Mouse (Mus musculus): Measurements from ENCODE around the gene Pde9a.

The Pde9a gene

DNA sequence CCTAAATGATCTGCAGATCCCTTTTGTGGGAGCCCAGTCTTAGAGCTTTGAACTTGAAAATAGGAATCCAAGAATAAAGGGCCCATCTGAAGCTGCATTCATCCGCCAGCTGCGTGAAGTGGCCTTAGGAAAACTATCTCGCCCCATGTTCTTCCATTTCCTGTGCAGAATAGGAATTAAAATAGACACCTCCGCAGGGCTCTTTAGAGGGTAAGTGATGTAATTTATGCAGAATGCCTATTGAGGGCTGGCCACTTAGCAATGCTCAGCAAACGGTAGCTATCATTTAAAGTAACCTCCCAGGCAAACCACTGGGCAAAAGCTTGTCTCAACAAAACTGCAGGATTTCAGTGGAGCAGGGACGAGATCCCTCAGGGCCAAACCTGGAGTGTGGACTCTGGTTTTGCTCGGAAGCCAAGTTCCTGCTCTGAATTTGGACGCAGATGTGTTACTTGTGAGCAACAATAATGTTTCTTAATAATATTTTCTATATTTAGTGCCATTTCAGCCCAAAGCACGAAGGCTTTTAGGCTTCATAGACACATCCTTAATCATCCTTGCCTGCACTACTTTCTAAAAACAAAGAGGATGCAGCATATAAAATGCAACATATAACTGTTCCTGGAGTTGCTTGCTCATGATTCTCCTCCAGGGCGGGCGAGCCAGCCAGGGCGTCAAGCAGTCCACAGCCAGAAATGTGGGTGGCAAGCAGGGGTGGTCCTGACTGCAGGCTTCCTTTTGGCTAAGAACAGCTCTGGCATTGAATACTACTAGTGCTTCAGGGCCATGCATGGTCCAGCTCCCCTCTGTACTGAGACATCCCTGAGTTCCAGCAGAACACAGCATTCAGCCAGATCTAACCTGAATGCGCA, 40.1 kb downstream of the Pde9a start:
- DNase-seq (ENCODE audit: extremely low read depth, low read depth, low spot score) = no peak

DNA sequence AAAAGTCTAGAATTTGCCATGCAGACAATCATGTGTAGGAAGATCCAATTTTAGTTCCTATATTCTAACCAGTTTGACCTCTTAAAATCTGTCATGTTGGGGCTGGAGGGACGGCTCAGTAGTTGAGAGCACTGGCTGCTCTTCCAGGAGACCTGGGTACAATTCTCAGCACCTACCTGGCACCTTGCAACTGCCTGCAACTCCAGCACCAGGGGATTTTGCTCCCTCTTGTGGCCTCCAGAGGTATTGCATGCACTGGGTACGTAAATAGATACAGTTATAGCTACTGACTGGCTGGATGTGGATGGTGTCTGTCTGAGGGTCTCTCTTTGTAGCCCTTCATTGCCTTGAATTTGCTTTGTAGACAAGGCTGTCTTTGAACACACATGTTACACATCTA, 43.4 kb downstream of the Pde9a start:
- no peak for DNase-seq (ENCODE audit: extremely low read depth, low read depth, low spot score)

DNA sequence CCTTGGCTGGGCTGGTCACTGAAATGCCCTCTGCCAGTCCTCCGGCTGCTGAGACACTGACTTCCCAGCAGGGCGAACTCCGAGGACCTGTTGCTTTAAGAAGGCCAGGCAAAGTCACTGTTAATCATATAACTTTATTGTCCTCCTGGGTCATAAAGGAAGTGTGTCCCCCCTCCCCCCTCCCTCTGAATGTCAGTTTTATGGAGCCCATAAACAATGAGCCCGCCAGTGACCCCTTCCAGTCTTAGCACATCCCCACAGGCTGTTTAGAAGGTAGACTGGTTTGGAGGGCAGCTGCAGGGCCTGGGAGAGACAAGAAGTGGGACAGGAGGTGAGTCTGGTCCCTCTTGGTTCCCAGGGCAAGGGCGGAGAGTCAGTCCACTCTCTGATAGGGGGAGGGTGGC, 46.9 kb downstream of the Pde9a start:
- DNase-seq (ENCODE audit: extremely low read depth, low read depth, low spot score) = no peak

DNA sequence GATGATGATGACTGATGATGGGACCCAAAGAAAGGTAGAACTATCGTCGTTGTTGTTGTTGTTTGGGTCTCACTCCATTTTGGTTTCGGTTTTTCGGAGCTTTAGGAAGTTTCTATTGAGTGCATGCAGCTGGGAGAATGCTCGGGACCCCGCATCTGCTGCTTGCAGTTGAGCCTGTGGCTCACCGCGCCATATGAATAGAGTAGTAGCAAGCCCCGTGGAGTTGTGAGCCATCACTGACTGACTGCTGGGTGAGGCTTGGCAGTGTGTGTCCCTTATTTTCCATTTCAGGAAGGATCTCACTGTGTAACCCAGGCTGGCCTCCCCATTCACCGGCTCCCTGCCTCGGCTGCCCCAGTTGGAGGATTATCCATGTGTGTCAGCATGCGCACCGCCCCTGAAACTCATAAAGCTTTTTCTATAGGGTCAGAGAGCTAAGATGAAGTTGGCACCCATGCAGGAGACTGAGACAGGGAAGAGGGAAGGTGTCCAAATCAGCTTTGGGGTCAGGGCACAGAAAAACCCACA, 47.5 kb downstream of the Pde9a start:
- no peak for DNase-seq (ENCODE audit: extremely low read depth, low read depth, low spot score)

DNA sequence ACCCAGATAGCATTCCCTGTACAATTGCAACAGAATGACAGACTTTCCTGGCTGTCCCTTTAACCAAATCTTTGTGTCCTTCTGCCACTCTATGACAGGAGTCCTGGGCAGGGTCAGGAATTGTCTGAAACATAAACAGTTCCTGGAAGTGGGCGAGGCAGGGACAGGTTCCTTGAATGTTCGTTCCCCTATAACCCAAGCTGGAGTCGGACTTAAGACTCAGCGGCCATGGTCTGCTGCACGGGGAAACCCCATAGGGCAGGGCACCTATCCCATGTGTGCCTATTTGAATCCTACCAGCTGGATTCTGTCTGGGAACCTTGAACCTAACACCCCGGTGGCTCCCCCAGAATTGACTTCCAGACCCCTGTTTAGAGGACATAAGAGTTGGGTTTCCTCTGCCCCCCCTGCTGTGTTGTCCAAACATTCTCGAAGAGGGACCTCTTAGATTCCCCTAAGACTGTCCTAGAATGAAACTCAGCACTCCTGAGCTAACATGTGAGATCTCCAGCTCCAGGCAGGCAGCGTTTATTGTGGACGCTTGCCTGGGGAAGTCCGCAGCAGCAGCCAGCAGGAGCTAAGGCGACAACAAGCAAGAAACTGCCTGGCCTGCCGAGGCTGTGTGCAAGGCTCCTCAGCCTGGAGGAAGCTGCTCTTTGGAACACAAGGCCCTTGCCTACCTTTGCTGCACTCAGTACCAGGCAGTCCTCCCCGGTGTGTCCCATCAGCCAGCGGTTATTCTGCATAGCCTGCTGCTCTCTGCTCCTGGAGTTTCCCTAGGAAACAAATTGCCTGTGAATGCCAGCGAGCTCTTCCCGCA, 48.2 kb downstream of the Pde9a start:
- DNase-seq (ENCODE audit: extremely low read depth, low read depth, low spot score) = no peak

DNA sequence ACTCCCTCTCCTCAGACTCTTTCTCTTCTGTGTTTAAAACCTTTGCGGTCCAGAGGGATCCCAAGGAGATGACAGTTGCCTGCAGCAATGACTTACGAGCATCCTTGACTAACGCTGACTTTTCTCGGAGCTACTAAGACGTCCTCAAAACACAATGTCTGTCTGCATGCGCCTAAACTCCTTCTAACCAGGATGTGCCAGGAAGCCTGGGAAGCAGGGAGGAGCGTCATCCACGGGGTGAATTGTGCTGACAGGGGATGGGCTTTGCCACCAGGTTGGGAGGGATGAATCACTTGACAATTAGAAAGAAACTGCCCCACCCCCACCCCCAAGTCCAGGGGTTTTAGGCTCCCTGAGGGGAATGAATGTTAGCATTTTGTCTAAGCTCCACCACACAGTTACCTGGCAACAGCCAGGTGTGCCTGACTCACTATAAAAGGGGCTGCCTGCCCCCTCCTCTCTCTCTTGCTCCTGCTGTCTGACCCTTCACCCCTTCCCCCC, 48.9 kb downstream of the Pde9a start:
- no peak for DNase-seq (ENCODE audit: extremely low read depth, low read depth, low spot score)

DNA sequence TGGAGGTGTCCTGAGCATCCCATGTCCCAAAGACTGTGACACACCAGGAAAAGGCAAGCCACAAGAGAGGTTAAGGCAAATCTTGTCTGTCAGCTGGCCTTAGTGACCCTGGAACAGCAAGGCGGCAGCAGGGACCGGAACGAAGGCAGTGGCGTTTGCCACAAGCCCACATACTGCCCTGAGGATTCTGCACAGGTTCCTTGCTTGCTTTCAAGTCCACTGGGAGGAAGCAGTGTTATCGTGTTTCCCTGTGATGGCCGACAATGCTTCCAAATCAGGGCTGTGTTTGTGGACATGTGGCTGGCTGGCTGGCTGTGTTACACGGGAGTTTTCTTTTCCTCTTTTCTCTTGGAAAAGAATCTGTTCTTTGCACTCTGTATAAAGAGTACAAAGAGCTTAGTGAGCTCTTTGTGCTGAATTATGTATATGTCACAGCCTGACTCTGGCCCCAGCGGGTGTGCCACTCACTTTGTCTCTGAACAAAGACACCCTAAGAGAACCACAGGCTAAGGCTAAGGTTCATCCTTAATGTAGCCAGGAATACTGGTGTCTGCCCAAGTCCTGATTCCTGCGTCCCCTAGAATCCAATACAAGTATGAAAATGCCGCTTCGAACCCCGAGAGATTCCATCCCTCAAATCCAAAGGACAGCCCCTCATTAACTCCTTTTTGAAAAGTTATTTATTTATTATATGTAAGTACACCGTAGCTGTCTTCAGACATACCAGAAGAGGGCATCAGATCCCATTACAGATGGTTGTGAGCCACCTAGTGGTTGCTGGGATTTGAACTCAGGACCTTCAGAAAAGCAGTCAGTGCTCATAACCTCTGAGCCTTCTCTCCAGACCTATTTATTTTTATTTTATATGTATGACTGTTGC, 50.2 kb downstream of the Pde9a start:
- DNase-seq (ENCODE audit: extremely low read depth, low read depth, low spot score) = no peak

DNA sequence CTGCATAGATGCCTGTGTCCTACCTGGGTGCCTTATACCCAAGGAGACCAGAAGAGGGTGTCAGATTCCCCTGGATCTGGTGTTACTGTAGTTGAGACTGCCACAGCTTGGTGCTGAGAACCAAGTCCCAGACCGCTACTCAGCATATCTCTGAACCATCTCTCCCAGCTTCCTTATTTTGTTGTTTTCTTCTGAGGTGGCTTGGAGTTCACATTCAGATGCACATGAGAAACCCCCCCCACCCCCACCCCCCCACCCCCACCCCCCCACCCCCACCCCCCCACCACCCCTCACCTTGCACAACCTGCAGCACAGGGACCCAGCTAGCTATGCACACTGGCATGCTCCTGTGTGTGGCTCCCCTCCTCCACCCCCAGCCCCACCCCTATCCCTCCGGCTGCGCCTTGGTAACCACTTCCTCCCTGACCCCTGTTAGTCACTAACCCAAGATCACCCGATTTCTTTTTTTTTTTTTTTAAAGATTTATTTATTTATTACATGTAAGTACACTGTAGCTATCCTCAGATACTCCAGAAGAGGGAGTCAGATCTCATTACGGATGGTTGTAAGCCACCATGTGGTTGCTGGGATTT, 50.9 kb downstream of the Pde9a start:
- no peak for DNase-seq (ENCODE audit: extremely low read depth, low read depth, low spot score)

DNA sequence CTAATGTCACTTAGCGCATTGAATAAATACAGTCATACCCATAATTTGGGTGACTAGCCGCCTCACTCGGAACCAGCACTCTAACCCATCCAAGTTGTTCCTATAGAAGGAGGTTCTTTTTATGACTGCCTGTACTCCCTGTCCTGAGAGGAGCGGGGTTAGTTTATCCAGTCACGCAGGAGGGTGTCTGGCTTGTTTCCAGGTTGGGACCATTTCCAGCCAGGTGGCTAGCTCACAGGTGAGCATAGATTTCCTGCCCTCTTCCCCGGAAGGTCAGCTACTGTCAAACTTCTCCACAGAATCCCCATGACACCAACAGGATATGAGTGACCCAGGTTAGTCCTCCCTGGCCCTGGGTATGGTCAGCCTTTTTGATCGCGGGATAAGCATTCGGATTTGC, 51.5 kb downstream of the Pde9a start:
- DNase-seq (ENCODE audit: extremely low read depth, low read depth, low spot score) = no peak

DNA sequence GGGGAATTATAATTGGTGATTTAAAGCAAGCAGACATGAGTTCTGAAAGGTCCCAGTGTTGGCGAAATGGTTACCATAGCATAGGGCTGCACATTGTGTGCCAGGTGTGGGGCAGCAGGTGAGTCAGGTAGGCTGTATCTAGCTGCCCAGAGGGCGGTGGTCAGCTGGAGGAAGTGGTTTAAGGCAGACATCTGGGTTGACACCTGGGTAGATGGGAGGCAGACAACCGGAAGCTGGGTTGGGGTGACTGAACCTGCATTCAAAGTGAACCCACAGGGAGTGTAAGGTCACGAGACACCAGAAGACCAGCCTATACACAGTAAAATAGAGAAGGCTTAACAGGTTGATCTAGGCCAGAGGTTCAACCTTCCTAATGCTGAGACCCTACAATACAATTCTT, 54.0 kb downstream of the Pde9a start:
- DNase-seq (ENCODE audit: extremely low read depth, low read depth, low spot score) = no peak

DNA sequence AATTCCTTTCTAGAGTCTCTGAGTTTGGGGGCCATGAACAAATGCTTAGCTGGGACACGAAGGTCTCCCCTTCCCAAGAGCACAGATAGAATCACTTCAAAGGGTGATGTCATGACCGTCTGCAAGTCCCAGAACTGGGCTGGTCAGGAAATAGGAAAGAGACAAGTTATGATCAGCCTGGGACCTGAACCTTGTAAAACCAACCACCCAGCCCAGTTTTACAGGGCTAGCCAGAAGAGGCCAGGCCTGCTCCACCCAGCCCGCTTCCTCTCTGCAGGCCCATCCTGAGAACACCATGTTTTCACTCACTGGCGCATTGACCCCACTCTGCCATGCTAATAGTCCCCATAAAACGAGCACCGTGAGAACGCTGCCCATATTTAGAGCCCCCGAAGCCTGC, 56.5 kb downstream of the Pde9a start:
- DNase-seq (ENCODE audit: extremely low read depth, low read depth, low spot score) = no peak

DNA sequence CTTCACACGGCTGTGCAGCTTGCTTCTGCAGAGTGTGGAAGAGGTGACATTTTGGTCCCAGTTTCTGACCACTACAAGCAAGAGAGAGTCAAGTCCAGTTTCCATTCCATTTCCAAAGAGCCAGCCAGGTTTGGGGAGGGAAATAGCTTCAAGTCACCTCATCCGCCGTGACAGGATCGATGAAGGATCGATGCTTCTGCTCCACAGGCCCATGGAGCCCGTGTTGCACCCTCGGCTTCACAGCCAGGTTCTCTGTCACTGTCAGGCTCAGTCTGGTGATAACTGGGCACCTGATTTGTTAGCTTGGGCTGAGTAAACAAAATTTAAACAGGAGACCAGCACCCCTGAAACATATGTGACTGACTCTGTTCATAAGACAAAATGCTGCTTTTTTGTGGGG, 58.2 kb downstream of the Pde9a start:
- no peak for DNase-seq (ENCODE audit: extremely low read depth, low read depth, low spot score)

DNA sequence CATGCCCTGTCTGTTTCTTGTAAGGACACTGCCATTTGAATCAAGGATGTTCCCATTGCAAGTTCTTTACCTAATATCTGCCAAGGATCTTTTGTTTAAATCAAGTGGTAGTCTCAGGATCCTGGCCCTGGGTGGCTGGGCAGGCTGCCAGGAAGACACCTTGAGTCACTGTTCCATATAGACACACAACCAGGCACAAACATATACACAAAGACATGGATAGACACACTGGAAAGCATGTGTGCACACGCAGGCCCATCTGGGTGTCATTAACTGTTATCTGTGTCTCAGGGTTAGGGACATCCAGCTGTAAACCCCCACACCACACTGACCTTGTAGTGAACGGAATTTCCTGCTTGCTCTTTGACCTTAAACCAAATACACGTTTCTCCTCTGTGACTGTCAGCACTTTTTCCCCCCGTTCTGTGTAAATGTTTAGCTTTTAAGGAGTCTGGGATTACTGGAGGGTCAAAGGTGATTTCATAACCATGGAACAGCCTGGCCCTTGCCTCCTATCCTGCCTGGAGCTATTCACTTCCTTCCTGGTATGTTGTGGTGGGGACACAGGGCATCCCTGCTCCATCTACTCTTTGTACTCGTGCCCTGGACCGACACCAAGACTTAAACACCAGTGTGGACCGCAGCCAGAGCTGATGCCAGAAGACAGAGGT, 59.2 kb downstream of the Pde9a start:
- DNase-seq (ENCODE audit: extremely low read depth, low read depth, low spot score) = no peak

DNA sequence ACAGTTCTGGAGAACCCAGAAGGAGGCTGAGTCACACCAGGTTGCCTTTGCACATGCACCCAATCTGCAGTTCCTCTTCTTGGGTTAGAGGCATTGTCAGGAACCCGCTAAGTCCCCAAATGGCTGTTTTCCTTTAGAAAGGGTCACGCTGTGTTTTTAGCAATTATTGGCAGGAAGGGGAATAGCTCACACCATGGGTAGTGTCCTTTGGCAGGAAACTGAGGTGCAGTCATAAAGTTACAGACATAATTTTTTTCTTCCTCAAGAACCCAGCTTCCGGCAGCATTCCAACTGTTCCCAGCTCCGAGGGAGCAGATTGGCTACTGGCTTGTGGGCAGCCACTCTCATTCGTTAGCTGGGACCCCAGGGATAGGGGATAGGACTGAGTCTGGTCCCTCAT, 61.8 kb downstream of the Pde9a start:
- DNase-seq (ENCODE audit: extremely low read depth, low read depth, low spot score) = no peak

DNA sequence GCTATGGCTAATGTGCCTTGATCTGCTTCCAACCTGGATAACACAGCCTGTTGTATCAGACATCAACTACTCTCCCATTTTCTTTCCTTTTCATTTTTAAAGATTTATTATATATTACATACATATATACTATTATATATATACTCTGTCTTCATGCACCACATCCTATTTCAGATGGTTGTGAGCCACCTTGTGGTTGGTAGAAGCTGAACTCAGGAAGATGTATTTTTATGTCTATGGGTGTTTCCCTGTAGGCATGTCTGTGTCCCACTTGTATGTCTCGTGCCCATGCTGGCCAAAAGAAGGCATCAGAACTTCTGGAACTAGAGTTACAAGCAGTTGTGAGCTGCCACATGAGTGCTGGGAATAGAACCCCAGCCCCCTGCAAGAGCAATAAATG, 62.5 kb downstream of the Pde9a start:
- no peak for DNase-seq (ENCODE audit: extremely low read depth, low read depth, low spot score)

DNA sequence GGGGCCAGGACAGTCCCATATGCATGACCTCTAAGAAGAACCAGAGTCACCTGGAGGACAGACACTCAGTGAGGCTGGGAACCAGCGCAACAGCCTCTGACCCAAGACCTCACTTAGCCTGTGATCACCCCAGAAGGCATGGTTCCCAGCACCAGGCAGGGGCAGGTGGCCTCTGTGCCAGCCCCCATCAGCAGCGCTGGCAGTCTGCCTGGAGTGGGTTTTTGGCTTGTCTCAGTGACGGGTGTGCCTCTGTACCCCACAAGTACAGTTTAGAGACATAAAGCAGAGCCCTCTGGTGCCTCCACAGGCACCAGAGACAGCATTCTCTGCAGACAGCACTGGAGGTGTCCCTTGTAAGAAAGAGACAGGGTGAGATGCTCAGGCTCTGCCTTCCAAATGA, 64.2 kb downstream of the Pde9a start:
- DNase-seq (ENCODE audit: extremely low read depth, low read depth, low spot score) = no peak

DNA sequence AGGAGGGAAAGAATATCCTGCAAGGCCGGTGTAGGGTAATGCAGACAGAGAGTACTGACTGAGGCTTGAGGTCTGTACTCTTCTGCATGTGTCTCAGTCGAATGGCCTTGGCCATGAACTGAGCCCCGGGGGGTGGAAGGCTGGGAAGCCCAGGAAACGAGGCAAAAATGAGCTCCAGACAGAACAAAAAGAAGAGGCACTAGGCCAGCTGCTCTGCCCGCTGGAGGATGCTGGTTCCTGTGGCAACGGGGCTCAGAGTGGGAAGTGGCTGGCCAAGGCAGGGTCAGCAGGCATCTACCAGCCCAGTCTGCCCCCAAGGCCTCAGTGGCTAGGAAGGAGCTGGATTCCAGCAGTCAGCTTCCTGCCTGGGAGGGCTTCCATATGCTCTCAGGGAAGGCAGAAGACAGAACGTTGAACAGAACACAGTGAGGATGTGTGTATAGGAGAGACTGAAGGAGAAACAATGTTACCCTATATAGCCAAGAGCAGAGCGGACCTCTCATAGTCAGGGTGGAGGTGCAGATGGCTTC, 65.2 kb downstream of the Pde9a start:
- DNase-seq (ENCODE audit: extremely low read depth, low read depth, low spot score) = no peak

DNA sequence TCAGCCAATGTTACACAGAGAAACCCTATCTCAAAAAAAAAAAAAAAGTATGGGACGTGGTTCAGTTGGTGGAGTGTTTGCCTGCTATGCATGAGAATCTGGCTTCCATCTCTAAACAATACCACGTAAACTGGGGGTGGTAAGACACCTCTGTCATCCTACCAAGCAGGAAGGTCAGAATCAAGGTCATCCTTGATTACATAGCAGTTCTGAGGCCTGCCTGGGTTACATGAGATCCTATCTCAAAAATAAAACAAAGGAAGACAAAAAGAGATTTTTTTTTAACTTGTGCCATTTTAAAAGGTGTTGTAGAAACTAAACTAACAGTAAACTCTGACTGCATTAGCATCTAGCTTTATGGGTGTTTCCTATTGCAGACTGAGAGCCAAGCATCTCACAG, 66.8 kb downstream of the Pde9a start:
- DNase-seq (ENCODE audit: extremely low read depth, low read depth, low spot score) = no peak

DNA sequence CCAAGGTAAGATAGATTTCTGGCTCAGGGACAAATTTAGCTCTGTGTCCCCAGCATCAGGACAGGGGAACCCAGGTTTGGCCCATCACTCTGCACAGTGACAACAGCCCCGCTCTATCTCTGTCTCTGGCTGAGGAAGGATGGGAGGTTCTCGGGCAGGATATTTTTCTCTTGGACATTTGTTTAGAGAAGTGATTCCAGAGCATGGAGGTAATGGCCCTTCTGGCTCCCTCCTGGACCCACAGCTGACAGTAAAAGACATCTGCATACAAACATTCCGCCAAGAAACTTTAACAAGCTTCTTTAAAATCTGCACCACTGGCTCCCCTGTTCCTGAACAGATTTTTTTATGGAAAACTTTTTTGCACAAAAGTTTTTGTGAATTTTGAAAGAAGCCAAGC, 67.5 kb downstream of the Pde9a start:
- no peak for DNase-seq (ENCODE audit: extremely low read depth, low read depth, low spot score)

DNA sequence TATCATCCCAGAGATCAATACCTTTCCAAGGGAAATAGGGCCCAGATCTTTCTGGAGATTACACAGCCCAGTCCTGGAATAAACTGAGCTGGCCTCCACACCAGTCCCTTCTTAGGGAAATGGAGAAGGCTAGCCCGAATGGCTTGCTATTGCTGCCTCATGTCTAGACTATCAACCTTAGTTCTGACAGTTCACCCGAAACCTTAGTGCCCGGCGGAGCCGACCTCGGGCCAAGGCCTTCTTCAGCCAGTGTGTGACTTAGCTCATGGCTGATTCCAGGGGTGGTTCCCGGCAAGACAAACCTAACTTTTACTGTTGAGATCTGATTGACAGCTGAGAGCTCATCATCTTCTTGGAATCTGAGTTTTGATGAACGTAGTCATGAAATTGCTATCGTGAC, 68.0 kb downstream of the Pde9a start:
- DNase-seq (ENCODE audit: extremely low read depth, low read depth, low spot score) = no peak
